Comparison of ENCODE assay signal across 9 mouse cellular contexts in genomic region chr16:11456141-11456645, GRCm38 (mm10).
A peak's percentile ranks its signal among the peaks of the same experiment; 100 is the strongest.
DNase-seq lines count a peak whose midpoint lies in the region; ATAC-seq and TF ChIP-seq lines count a peak whose summit lies in the region.
"Had no signal": no experiment of that assay in that cellular context is flagged by ENCODE, and none has a peak within 500 bp of the region (broad histone marks: within the 10 kb centered on the region; RNA-seq: fewer than 3 reads in every experiment).

No protein-coding gene starts in this region.

- ATAC-seq in hematopoietic stem cell, adult 5-6 weeks (replicated peaks in 1 of 2; ENCODE audit: insufficient read depth in 1 of 2, low FRiP score in 2 of 2, low TSS enrichment in 1 of 2, low read depth in 1 of 2, poor library complexity in 2 of 2, severe bottlenecking in 2 of 2): peak; percentile 81

- peak; percentile 61 for DNase-seq in layer of hippocampus, adult 11-12 months (ENCODE audit: low spot score)
- DNase-seq in layer of hippocampus, postnatal 10 days (ENCODE audit: low spot score in 2 of 2): no peak
- DNase-seq in NIH3T3 (ENCODE audit: low read depth): peak; percentile 53
- peak; percentile 18 for DNase-seq in lung, postnatal 10 days
- DNase-seq in cerebellum, adult 9-10 months: no peak
- no peak for DNase-seq in gastrocnemius, postnatal 25 days
- DNase-seq in cerebellum, adult 2 months: no peak

- TF ChIP-seq CTCF in cerebellum, adult 2 months (IDR thresholded peaks at IDR 0.05; ENCODE audit: borderline replicate concordance, insufficient read depth, low read depth, low read length): no peak

- no peak overlapping the region for H3K27ac ChIP-seq in cerebellum, adult 2 months (ENCODE audit: insufficient read depth, low read length)

- no peak for TF ChIP-seq POLR2A in cerebellum, adult 2 months (IDR thresholded peaks at IDR 0.05; ENCODE audit: borderline replicate concordance, insufficient read depth, low read length)

- WGBS in cerebellum, adult 2 months: 92% methylated on average over 5 of the region's 5 CpGs

- no peaks in the 10 kb centered on the region for H3K27me3 ChIP-seq in cerebellum, adult 2 months (ENCODE audit: control insufficient read depth, insufficient read depth, low read length)
- H3K27me3 ChIP-seq: embryonic facial prominence, embryonic 15.5 days had no signal

- H3K4me3 ChIP-seq in cerebellum, adult 2 months (replicated peaks; ENCODE audit: insufficient read depth, low read depth, low read length): no peak overlapping the region
- H3K4me3 ChIP-seq: embryonic facial prominence, embryonic 15.5 days had no signal

- peaks cover 9% of the 10 kb centered on the region for H3K4me1 ChIP-seq in cerebellum, adult 2 months (ENCODE audit: control insufficient read depth, insufficient read depth, low read length)

Comparison
In these comparisons a context has a peak if more than half of its experiments do, and no peak if none do; other contexts are left out.
1. DNase-seq: peak in layer of hippocampus, adult 11-12 months (single experiment), NIH3T3 (single experiment) and lung, postnatal 10 days (single experiment); none in layer of hippocampus, postnatal 10 days (0 of 2), cerebellum, adult 9-10 months (single experiment), gastrocnemius, postnatal 25 days (single experiment) and cerebellum, adult 2 months (0 of 2).